Mouse (Mus musculus): ENCODE data around the gene Smim14.
"Not testable (repeated sequence)": the region's sequence is repeated elsewhere in the genome, so short reads cannot be mapped to it uniquely, and the experiment has no call there.

DNA sequence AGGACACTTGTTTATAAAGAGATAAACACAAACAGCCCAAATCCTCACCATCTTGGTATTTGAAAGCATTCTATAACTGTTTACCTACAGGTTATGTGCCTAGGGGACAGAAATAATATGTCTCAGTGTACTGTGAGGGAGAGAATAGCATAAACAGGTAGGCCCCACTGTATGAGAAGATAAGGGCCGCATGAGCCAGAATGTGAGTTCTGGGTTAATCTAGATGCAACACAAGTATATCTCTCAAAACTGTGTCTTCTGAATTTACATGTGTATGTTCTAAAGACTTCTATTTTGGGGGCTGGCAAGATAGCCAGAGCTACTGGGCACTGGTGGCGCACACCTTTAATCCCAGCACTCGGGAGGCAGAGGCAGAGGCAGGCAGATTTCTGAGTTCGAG lies 60.2 kb downstream of the Smim14 start:
- TF ChIP-seq POLR2A, CTCF (IDR thresholded peaks at IDR 0.05; ENCODE audit: insufficient read depth, low read depth, low read length): not testable (repeated sequence)

Measured in olfactory bulb, adult 2 months (tissue).